Mouse (Mus musculus) stomach, postnatal 0 days (tissue): ENCODE measurements around the gene Tssk6. TPM values are rescaled to one million over a fixed set of nuclear protein-coding genes. Genes with fewer than 3 reads are reported as not detected.
"Not testable (repeated sequence)": the region's sequence is repeated elsewhere in the genome, so short reads cannot be mapped to it uniquely, and the experiment has no call there.

ENCODE experiments used
- ATAC-seq: fragments of 200-750 bp; cut with Nextera tagmentation; 2 replicates; pipeline ENCODE4 v1.8.0; 2017; ENCODE audit not compliant: low FRiP score, low TSS enrichment
- DNase-seq: peaks from one replicate; pipeline ENCODE4 v3.0.0-alpha.2; 2016; ENCODE audit warnings: low spot score
- H3K27ac ChIP-seq: fragments of 300-500 bp; sonication (generic); replicated peaks from 2 replicates; pipeline ENCODE4 v1.5.1; 2014; ENCODE audit warnings: mild to moderate bottlenecking, control low read depth
- H3K27me3 ChIP-seq: fragments of 300-500 bp; sonication (generic); 2 replicates; pipeline ENCODE4 v1.6.1; 2014; ENCODE audit warnings: low read length; ENCODE audit not compliant: control insufficient read depth, insufficient read depth
- H3K36me3 ChIP-seq: fragments of 300-500 bp; sonication (generic); 2 replicates; pipeline ENCODE4 v1.6.1; 2014; ENCODE audit warnings: low read length, mixed read lengths; ENCODE audit not compliant: control insufficient read depth, insufficient read depth
- H3K4me1 ChIP-seq: fragments of 300-500 bp; sonication (generic); replicated peaks from 2 replicates; pipeline ENCODE4 v1.6.1; 2014; ENCODE audit warnings: antibody characterized with exemption; ENCODE audit not compliant: control insufficient read depth, insufficient read depth
- H3K4me2 ChIP-seq: fragments of 300-500 bp; sonication (generic); replicated peaks from 2 replicates; pipeline ENCODE4 v1.6.1; 2014; ENCODE audit warnings: low read depth, mild to moderate bottlenecking, control low read depth, moderate library complexity
- H3K4me3 ChIP-seq: fragments of 300-500 bp; sonication (generic); 2 replicates; pipeline ENCODE4 v1.5.1; 2014; ENCODE audit warnings: low read depth, low read length, control low read depth
- H3K9ac ChIP-seq: fragments of 300-500 bp; sonication (generic); 2 replicates; pipeline ENCODE4 v1.6.1; 2014; ENCODE audit warnings: mild to moderate bottlenecking, low read length, control low read depth, mixed read lengths
- H3K9me3 ChIP-seq: fragments of 300-500 bp; sonication (generic); 2 replicates; pipeline ENCODE4 v1.6.1; 2016; ENCODE audit warnings: low read length; ENCODE audit not compliant: control insufficient read depth
- CTCF ChIP-seq: IDR thresholded peaks from 2 replicates; pipeline ENCODE4 v1.5.1; 2016; ENCODE audit warnings: antibody characterized with exemption, low read depth, mild to moderate bottlenecking, moderate library complexity
- EP300 ChIP-seq: optimal IDR thresholded peaks from 2 replicates; pipeline ENCODE3; 2016; ENCODE audit warnings: antibody characterized with exemption
- WGBS: fragments of 180-500 bp; shearing (Covaris S2); extraction: QIAGEN DNeasy Blood & Tissue Kit; methylation state at CpG from one replicate; pipeline ENCODE4 v1.1.7; 2014; 5-methylcytosine and 5-hydroxymethylcytosine counted together
- polyA plus RNA-seq: library from polyadenylated mRNA; unstranded; fragments of >200 nt; fragmentation: Nextera tagmentation; extraction: Ambion mirVana; gene quantifications from 2 replicates; pipeline ENCODE4 v1.2.1, GENCODE M21; 2015

Tssk6 gene
- polyA plus RNA-seq, 1 experiment from 2014 or later: 2.7 TPM

GRCm38 (mm10) chr8:69940386-69940785 lies 38.4 kb downstream of the Tssk6 start:
- Histone ChIP-seq H3K27ac (no peak overlapping the region), H3K9me3 (no peaks in the 10 kb centered on the region), H3K4me3 (no peak overlapping the region), H3K36me3 (0 out of 2 replicates have a peak, but pooled peaks cover 3% of the 10 kb centered on the region), H3K9ac (no peak overlapping the region), H3K27me3 (no peaks in the 10 kb centered on the region), H3K4me1 (0 out of 2 replicates have a peak, but pooled peaks cover 2% of the 10 kb centered on the region), H3K4me2 (no peak overlapping the region)
- TF ChIP-seq EP300 (no peak), CTCF (no peak)
- DNase-seq (no peak), ATAC-seq (no peak)
- WGBS: 98% methylated on average over 2 of the region's 2 CpGs

GRCm38 (mm10) chr8:69942495-69942894 lies 40.5 kb downstream of the Tssk6 start:
- H3K27me3 ChIP-seq, H3K4me2 ChIP-seq, H3K27ac ChIP-seq, DNase-seq, H3K36me3 ChIP-seq, H3K9me3 ChIP-seq, H3K4me1 ChIP-seq, H3K9ac ChIP-seq, H3K4me3 ChIP-seq, ATAC-seq: not testable (repeated sequence)
- WGBS: 88% methylated on average over 2 of the region's 3 CpGs

- Histone ChIP-seq H3K9me3 (no peaks in the 10 kb centered on the region), H3K4me3 (no peak overlapping the region), H3K4me1 (no peaks in the 10 kb centered on the region), H3K9ac (no peak overlapping the region), H3K27me3 (no peaks in the 10 kb centered on the region), H3K4me2 (no peak overlapping the region), H3K27ac (no peak overlapping the region), H3K36me3 (no peaks in the 10 kb centered on the region; the same call in 1 of the 2 replicates)
- ATAC-seq: no peak
- no peak for TF ChIP-seq EP300
- no peak for TF ChIP-seq CTCF
- no peak for DNase-seq
- 79% methylated on average over 2 of the region's 2 CpGs for WGBS
Observed at GRCm38 (mm10) chr8:69950300-69950699, 48.3 kb downstream of the Tssk6 start.

Other genes starting within 250 kb of the Tssk6 start
- 0.57 and 0.61 TPM in 2 replicates for gene Zfp964, start 247.7 kb upstream of the Tssk6 start, polyA plus RNA-seq
- 11.1 and 12.3 TPM in 2 replicates for gene Zfp869, start 191.5 kb upstream of the Tssk6 start, polyA plus RNA-seq
- gene Zfp963, start 152.2 kb upstream of the Tssk6 start, polyA plus RNA-seq: 2.8 and 3.3 TPM in 2 replicates
- gene Gm20422, start 127.3 kb upstream of the Tssk6 start, polyA plus RNA-seq: 0.34 and 0.39 TPM in 2 replicates
- gene Atp13a1, start 111.0 kb upstream of the Tssk6 start, polyA plus RNA-seq: 19.4 and 21.5 TPM in 2 replicates
- 8.4 and 9.0 TPM in 2 replicates for gene Zfp866, start 111.0 kb upstream of the Tssk6 start, polyA plus RNA-seq
- 5.8 and 6.0 TPM in 2 replicates for gene Gmip, start 93.5 kb upstream of the Tssk6 start, polyA plus RNA-seq
- 0.24 and 0.28 TPM in 2 replicates for gene Lpar2, start 79.8 kb upstream of the Tssk6 start, polyA plus RNA-seq
- gene Pbx4, start 69.7 kb upstream of the Tssk6 start, polyA plus RNA-seq: 4.9 and 5.1 TPM in 2 replicates
- 0.30 and 0.36 TPM in 2 replicates for gene Cilp2, start 14.5 kb upstream of the Tssk6 start, polyA plus RNA-seq
- 199 and 205 TPM in 2 replicates for gene Ndufa13, start 374 bp downstream of the Tssk6 start, polyA plus RNA-seq
- 1.6 and 2.7 TPM in 2 replicates for gene Yjefn3, start 528 bp downstream of the Tssk6 start, polyA plus RNA-seq
- 32.4 and 36.4 TPM in 2 replicates for gene Gatad2a, start 94.2 kb downstream of the Tssk6 start, polyA plus RNA-seq
- 22.4 and 24.4 TPM in 2 replicates for gene Mau2, start 140.6 kb downstream of the Tssk6 start, polyA plus RNA-seq
- gene Sugp1, start 140.6 kb downstream of the Tssk6 start, polyA plus RNA-seq: 21.2 and 22.0 TPM in 2 replicates
- 1.0 and 1.5 TPM in 2 replicates for gene Tm6sf2, start 170.7 kb downstream of the Tssk6 start, polyA plus RNA-seq
- 0.02 and 0.10 TPM in 2 replicates for gene Hapln4, start 181.3 kb downstream of the Tssk6 start, polyA plus RNA-seq
- gene Ncan, start 218.7 kb downstream of the Tssk6 start, polyA plus RNA-seq: 0.17 and 0.27 TPM in 2 replicates
- 31.9 and 33.6 TPM in 2 replicates for gene Nr2c2ap, start 229.1 kb downstream of the Tssk6 start, polyA plus RNA-seq
- 8.9 and 9.8 TPM in 2 replicates for gene Rfxank, start 237.0 kb downstream of the Tssk6 start, polyA plus RNA-seq
- 30.1 and 30.5 TPM in 2 replicates for gene Borcs8, start 237.3 kb downstream of the Tssk6 start, polyA plus RNA-seq
- 0.10 TPM in 1 of 2 replicates, not detected in the other for gene Mef2b, start 237.5 kb downstream of the Tssk6 start, polyA plus RNA-seq